In genomic region chr6:88605715-88606114, GRCm38 (mm10) we compare ENCODE assay signal across 19 mouse cellular contexts. TPM values are rescaled to one million over a fixed set of nuclear protein-coding genes. Genes with fewer than 3 reads are reported as not detected.
"Had no signal": no experiment of that assay in that cellular context is flagged by ENCODE, and none has a peak within 500 bp of the region (broad histone marks: within the 10 kb centered on the region; RNA-seq: fewer than 3 reads in every experiment).

No protein-coding gene starts in this region.

- H3K4me2 ChIP-seq: liver, embryonic 13.5 days; midbrain, embryonic 12.5 days; neural tube, embryonic 13.5 days; stomach, embryonic 15.5 days had no signal

- H3K9me3 ChIP-seq: liver, embryonic 13.5 days; midbrain, embryonic 12.5 days; neural tube, embryonic 13.5 days; stomach, embryonic 15.5 days had no signal

- DNase-seq: kidney, adult 9 months; kidney, postnatal 14 days; kidney, postnatal 4 days; liver, embryonic 13.5 days; lung, adult 2 months; lung, postnatal 14 days; lung, postnatal 4 days; retina, postnatal 1 day; right cerebral cortex, postnatal 25 days; spleen, adult 18-20 months; thymus, postnatal 25 days had no signal

- H3K36me3 ChIP-seq: liver, embryonic 13.5 days; midbrain, embryonic 12.5 days; neural tube, embryonic 13.5 days; stomach, embryonic 15.5 days had no signal

- ATAC-seq: midbrain, embryonic 16.5 days had no signal

- H3K4me3 ChIP-seq: liver, embryonic 13.5 days; midbrain, embryonic 12.5 days; myocyte; neural tube, embryonic 13.5 days; stomach, embryonic 15.5 days had no signal

- H3K9ac ChIP-seq: liver, embryonic 13.5 days; midbrain, embryonic 12.5 days; neural tube, embryonic 13.5 days; stomach, embryonic 15.5 days had no signal

- H3K4me1 ChIP-seq: liver, embryonic 13.5 days; midbrain, embryonic 12.5 days; neural tube, embryonic 13.5 days; stomach, embryonic 15.5 days had no signal

- H3K27ac ChIP-seq: liver, embryonic 13.5 days; midbrain, embryonic 12.5 days; neural tube, embryonic 13.5 days; stomach, embryonic 15.5 days had no signal

- H3K27me3 ChIP-seq: midbrain, embryonic 12.5 days; neural tube, embryonic 13.5 days; stomach, embryonic 15.5 days had no signal

RNA-seq across cellular contexts. Expression of gene Kbtbd12, which starts 32.0 kb away (rescaled TPM):
- total RNA-seq: monocyte, adult 5-6 weeks; neutrophil, adult 5-6 weeks had no signal
- polyA plus RNA-seq: limb, embryonic 11.5 days; midbrain, embryonic 12.5 days; neural tube, embryonic 13.5 days had no signal
